Mouse (Mus musculus): Measurements from ENCODE around the gene Ptpn18. TPM values are rescaled to one million over a fixed set of nuclear protein-coding genes. Genes with fewer than 3 reads are reported as not detected.

Gene Ptpn18
- polyA plus RNA-seq, 1 experiment: 587 TPM

DNA sequence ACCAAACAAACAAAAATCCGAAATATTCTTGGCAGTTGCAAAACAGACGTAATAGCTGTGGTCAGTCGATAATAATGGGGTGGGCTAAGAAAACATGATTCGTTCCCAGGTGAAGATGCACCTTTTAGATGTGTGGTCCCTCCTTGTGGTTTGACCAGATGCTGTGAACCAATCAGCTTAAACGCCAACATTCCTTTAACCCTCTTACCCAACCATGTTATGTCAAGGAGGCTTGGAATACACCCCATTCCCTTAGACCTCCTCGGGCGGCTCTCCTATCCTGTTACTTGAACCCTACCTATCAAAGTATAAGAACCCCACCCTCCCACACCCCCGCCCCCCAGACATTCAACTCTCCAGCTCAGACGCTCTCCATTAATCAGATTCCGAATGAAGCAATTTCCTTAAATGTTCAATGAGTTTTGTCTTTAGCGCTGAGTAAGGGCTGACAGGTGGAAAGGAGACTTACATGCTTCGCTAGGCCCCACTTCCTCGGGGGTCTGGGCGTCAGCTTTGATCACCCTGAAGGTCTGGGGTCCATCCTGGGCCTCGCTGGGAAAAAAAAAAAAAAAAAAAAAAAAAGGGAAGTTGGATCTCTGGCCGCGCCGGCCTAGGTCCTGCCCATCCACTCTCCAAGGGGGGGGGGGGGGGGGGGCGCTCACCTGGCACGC, 21.0 kb upstream of the Ptpn18 start:
- no peak overlapping the region for H3K27ac ChIP-seq (ENCODE audit: insufficient read depth, low read length)
- no peaks in the 10 kb centered on the region for H3K27me3 ChIP-seq (ENCODE audit: control insufficient read depth, insufficient read depth, low read length)
- peak overlapping the region; percentile 73; the same call in 1 of the 2 replicates for H3K4me3 ChIP-seq (ENCODE audit: extremely low read depth, insufficient read depth, insufficient read length)
- TF ChIP-seq POLR2A (IDR thresholded peaks at IDR 0.05; ENCODE audit: low read depth, low read length): no peak
- TF ChIP-seq CTCF (IDR thresholded peaks at IDR 0.05; ENCODE audit: extremely low read depth, insufficient read depth, insufficient read length, insufficient replicate concordance): no peak
- H3K36me3 ChIP-seq (ENCODE audit: control insufficient read depth, insufficient read depth, low read length): peaks cover 8% of the 10 kb centered on the region
- no peak for DNase-seq (ENCODE audit: low read depth in 1 of 2, low spot score in 2 of 2)
- 45% methylated on average over 17 of the region's 20 CpGs for WGBS
- peaks cover 5% of the 10 kb centered on the region; the same call in 1 of the 2 replicates for H3K4me1 ChIP-seq (ENCODE audit: control insufficient read depth, insufficient read depth, insufficient read length)

DNA sequence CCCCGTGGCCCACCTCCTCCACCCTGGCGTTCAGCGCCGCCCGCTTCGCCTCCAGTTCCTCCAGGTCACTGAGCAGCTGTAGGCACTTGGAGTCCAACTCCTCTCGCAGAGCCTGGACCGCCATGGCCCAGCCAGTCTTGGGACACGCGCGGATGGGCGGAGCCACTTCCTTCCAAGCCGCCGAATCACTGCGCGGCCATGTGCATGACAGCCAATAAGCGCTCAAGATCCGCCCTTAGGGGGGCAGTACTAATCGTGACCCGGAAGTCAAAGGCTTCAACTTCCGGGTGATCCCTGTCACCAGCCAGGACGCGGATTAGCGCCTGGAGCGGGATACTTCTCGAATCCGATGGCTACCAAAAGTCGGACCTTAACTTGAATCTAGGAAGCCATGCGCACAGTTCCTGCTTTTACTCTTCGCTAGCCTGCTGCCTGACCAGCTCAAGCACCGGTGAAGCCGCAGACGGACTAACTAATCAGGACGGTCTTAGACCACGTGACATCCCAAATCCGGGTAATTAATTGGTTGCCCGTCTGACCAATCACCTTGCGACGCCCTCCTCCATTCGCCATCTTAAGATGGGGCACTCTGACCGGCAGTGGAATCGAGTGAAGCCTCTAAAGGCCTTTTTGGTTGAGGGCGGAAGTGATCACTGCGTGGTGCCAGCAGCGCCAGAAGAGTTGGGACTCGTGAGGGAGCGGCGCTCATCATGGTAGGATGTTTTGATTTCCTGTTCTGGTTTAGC, 20.2 kb upstream of the Ptpn18 start, which contains the start of the genes Ccdc115 and Imp4:
Gene Ccdc115, minus strand, starts transcription at position 458 of the 746 bp plus-strand sequence.
Gene Imp4, plus strand, starts transcription at position 637 of the 746 bp plus-strand sequence.
- Histone ChIP-seq H3K27me3 (ENCODE audit: control insufficient read depth, insufficient read depth, low read length) (no peaks in the 10 kb centered on the region), H3K36me3 (ENCODE audit: control insufficient read depth, insufficient read depth, low read length) (peaks cover 17% of the 10 kb centered on the region), H3K4me1 (ENCODE audit: control insufficient read depth, insufficient read depth, insufficient read length) (peaks cover 3% of the 10 kb centered on the region; the same call in 1 of the 2 replicates), H3K4me3 (ENCODE audit: extremely low read depth, insufficient read depth, insufficient read length) (peak within 1 kb of the TSS; percentile 78), H3K27ac (ENCODE audit: insufficient read depth, low read length) (peak within 1 kb of the TSS; percentile 67)
- no peak for TF ChIP-seq CTCF (IDR thresholded peaks at IDR 0.05; ENCODE audit: extremely low read depth, insufficient read depth, insufficient read length, insufficient replicate concordance)
- TF ChIP-seq POLR2A (IDR thresholded peaks at IDR 0.05; ENCODE audit: low read depth, low read length): peak; percentile 68
- DNase-seq (ENCODE audit: low read depth in 1 of 2, low spot score in 2 of 2): peak; percentile 92 to 99
- WGBS: under 1% methylated on average over 48 of the region's 48 CpGs

DNA sequence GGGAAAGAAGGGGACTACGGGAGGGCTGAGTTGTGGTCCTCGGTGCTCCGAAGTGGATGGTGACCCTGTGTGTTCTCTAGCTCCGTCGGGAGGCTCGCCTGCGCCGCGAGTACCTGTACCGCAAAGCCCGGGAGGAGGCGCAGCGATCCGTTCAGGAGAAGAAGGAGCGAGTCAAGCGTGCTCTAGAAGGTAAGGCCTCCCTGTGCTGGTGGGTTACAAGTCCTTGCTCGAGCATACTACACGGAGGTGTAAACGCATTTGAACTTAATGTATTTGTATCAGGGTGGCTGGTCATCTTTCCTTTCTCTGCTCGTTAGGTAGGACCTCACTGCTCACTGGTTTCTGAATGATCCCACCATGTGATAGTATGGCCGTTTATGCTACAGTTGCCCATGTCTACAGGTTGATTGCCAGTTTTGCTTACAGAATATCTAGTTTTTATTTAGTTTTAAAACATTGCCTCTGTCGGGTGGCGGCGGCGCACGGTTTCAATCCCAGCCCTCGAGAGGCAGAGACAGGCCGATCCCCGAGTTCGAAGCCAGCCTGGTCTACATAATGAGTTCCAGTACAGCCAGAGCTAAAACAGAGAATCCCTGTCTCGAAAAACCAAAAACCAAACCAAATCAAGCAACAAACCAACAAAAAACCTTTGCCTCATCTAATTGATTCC, 19.5 kb upstream of the Ptpn18 start:
- WGBS: 6% methylated on average over 31 of the region's 31 CpGs
- Histone ChIP-seq H3K27me3 (ENCODE audit: control insufficient read depth, insufficient read depth, low read length) (no peaks in the 10 kb centered on the region), H3K4me1 (ENCODE audit: control insufficient read depth, insufficient read depth, insufficient read length) (peaks cover 3% of the 10 kb centered on the region; the same call in 1 of the 2 replicates), H3K27ac (ENCODE audit: insufficient read depth, low read length) (peak overlapping the region; percentile 67), H3K36me3 (ENCODE audit: control insufficient read depth, insufficient read depth, low read length) (peaks cover 23% of the 10 kb centered on the region), H3K4me3 (ENCODE audit: extremely low read depth, insufficient read depth, insufficient read length) (peak overlapping the region; percentile 78)
- DNase-seq (ENCODE audit: low read depth in 1 of 2, low spot score in 2 of 2): no peak
- TF ChIP-seq POLR2A (IDR thresholded peaks at IDR 0.05; ENCODE audit: low read depth, low read length) (no peak), CTCF (IDR thresholded peaks at IDR 0.05; ENCODE audit: extremely low read depth, insufficient read depth, insufficient read length, insufficient replicate concordance) (no peak)

DNA sequence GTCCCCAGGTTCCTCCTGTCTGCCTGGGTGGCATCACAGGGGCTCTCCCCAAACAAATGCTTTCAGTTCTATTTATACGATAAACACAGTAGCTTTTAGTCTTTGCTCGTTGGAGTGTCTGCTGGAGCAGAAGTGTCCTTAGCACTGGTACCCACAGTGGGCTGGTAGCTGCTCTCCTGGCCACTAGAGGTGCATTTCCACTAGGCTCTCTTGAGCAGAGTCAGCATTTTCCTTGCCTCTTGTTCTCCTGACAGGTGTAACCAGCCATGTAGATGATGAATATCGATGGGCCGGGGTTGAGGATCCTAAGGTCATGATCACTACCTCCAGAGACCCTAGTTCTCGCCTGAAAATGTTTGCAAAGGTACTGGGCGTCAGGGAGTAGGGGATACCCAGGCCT, 16.4 kb upstream of the Ptpn18 start:
- H3K4me1 ChIP-seq (ENCODE audit: control insufficient read depth, insufficient read depth, insufficient read length): peaks cover 3% of the 10 kb centered on the region; the same call in 1 of the 2 replicates
- no peak for DNase-seq (ENCODE audit: low read depth in 1 of 2, low spot score in 2 of 2)
- WGBS: 94% methylated on average over 6 of the region's 6 CpGs
- no peak for TF ChIP-seq POLR2A (IDR thresholded peaks at IDR 0.05; ENCODE audit: low read depth, low read length)
- no peak for TF ChIP-seq CTCF (IDR thresholded peaks at IDR 0.05; ENCODE audit: extremely low read depth, insufficient read depth, insufficient read length, insufficient replicate concordance)
- no peaks in the 10 kb centered on the region for H3K27me3 ChIP-seq (ENCODE audit: control insufficient read depth, insufficient read depth, low read length)
- no peak overlapping the region for H3K27ac ChIP-seq (ENCODE audit: insufficient read depth, low read length)
- peaks cover 24% of the 10 kb centered on the region for H3K36me3 ChIP-seq (ENCODE audit: control insufficient read depth, insufficient read depth, low read length)
- no peak overlapping the region for H3K4me3 ChIP-seq (ENCODE audit: extremely low read depth, insufficient read depth, insufficient read length)

DNA sequence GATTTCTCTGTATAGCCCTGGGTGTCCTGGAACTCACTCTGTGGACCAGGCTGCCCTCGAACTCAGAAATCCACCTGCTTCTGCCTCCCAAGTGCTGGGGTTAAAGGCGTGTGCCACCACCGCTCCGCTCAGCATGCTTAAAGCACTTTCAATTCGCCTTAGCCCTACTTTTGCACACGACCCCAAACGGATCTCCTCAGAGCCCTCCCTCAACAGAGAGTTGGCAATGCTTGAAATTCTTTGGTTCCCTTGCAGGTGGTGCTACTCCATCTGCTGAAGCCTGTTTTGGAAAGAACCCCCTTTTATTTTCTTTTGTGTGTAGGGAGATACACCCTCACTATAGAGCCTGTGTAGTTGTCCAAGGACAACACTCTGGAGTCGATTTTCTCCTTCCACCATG, 1.1 kb upstream of the Ptpn18 start:
- peaks cover 6% of the 10 kb centered on the region for H3K4me1 ChIP-seq (ENCODE audit: control insufficient read depth, insufficient read depth, insufficient read length)
- WGBS: 49% methylated on average over 8 of the region's 8 CpGs
- H3K27ac ChIP-seq (ENCODE audit: insufficient read depth, low read length): no peak overlapping the region
- no peak for TF ChIP-seq POLR2A (IDR thresholded peaks at IDR 0.05; ENCODE audit: low read depth, low read length)
- no peak for TF ChIP-seq CTCF (IDR thresholded peaks at IDR 0.05; ENCODE audit: extremely low read depth, insufficient read depth, insufficient read length, insufficient replicate concordance)
- DNase-seq (ENCODE audit: low read depth in 1 of 2, low spot score in 2 of 2): no peak
- H3K4me3 ChIP-seq (ENCODE audit: extremely low read depth, insufficient read depth, insufficient read length): no peak overlapping the region
- H3K36me3 ChIP-seq (ENCODE audit: control insufficient read depth, insufficient read depth, low read length): no peaks in the 10 kb centered on the region
- H3K27me3 ChIP-seq (ENCODE audit: control insufficient read depth, insufficient read depth, low read length): no peaks in the 10 kb centered on the region

DNA sequence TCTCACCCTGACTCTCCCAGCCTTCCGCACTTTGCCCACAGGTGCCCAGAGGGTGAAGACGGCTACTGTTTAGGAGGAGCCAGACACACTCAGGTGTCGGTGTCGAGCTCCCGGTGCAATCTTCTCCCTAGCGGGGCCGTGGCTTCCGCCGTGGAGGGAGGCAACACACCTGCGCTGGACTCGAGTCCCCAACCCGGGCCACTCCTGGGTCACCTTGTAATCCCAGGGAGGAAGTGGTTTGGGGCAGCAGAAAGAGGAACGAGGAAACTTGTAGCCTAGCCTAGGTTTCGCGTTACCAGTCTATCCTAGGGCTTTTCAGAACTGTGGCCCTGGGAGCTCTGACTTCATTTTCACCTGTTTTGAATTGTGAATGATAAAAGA, 489 bp downstream of the Ptpn18 start:
- Histone ChIP-seq H3K4me1 (ENCODE audit: control insufficient read depth, insufficient read depth, insufficient read length) (peaks cover 16% of the 10 kb centered on the region), H3K27ac (ENCODE audit: insufficient read depth, low read length) (no peak overlapping the region), H3K36me3 (ENCODE audit: control insufficient read depth, insufficient read depth, low read length) (no peaks in the 10 kb centered on the region), H3K27me3 (ENCODE audit: control insufficient read depth, insufficient read depth, low read length) (no peaks in the 10 kb centered on the region), H3K4me3 (ENCODE audit: extremely low read depth, insufficient read depth, insufficient read length) (peak overlapping the region; percentile 94)
- peak in 1 of 2 experiments; percentile 28 for DNase-seq (ENCODE audit: low read depth in 1 of 2, low spot score in 2 of 2)
- 2% methylated on average over 15 of the region's 15 CpGs for WGBS
- no peak for TF ChIP-seq POLR2A (IDR thresholded peaks at IDR 0.05; ENCODE audit: low read depth, low read length)
- TF ChIP-seq CTCF (IDR thresholded peaks at IDR 0.05; ENCODE audit: extremely low read depth, insufficient read depth, insufficient read length, insufficient replicate concordance): no peak
